Mouse (Mus musculus) kidney, embryonic 14.5 days (tissue): Measurements from ENCODE around the gene Abt1. TPM values are rescaled to one million over a fixed set of nuclear protein-coding genes. Genes with fewer than 3 reads are reported as not detected.

Source experiments
- ATAC-seq: fragments of 200-750 bp; cut with Nextera tagmentation; 2 replicates; pipeline ENCODE4 v1.8.0; 2017; ENCODE audit warnings: moderate number of reproducible peaks, mild to moderate bottlenecking, moderate TSS enrichment, moderate library complexity; ENCODE audit not compliant: low FRiP score, low TSS enrichment
- H3K27ac ChIP-seq: fragments of 300-500 bp; sonication (generic); 2 replicates; pipeline ENCODE4 v1.5.1; 2014; ENCODE audit warnings: low read depth, mild to moderate bottlenecking, low read length, moderate library complexity, mixed read lengths
- H3K27me3 ChIP-seq: fragments of 300-500 bp; sonication (generic); 2 replicates; pipeline ENCODE4 v1.6.1; 2014; ENCODE audit warnings: mild to moderate bottlenecking, low read length; ENCODE audit not compliant: control insufficient read depth, insufficient read depth
- H3K36me3 ChIP-seq: fragments of 300-500 bp; sonication (generic); 2 replicates; pipeline ENCODE4 v1.6.1; 2014; ENCODE audit warnings: low read length, mixed read lengths; ENCODE audit not compliant: control insufficient read depth, insufficient read depth
- H3K4me1 ChIP-seq: fragments of 300-500 bp; sonication (generic); 2 replicates; pipeline ENCODE4 v1.6.1; 2014; ENCODE audit warnings: low read length, mixed read lengths; ENCODE audit not compliant: control insufficient read depth, insufficient read depth
- H3K4me2 ChIP-seq: fragments of 300-500 bp; sonication (generic); replicated peaks from 2 replicates; pipeline ENCODE4 v1.6.1; 2014; ENCODE audit warnings: low read depth, mild to moderate bottlenecking, low read length
- H3K4me3 ChIP-seq: fragments of 300-500 bp; sonication (generic); 2 replicates; pipeline ENCODE4 v1.5.1; 2014; ENCODE audit warnings: mild to moderate bottlenecking, low read length
- H3K9ac ChIP-seq: fragments of 300-500 bp; sonication (generic); 2 replicates; pipeline ENCODE4 v1.6.1; 2014; ENCODE audit warnings: low read depth, mild to moderate bottlenecking, low read length, moderate library complexity
- H3K9me3 ChIP-seq: fragments of 300-500 bp; sonication (generic); 2 replicates; pipeline ENCODE4 v1.6.1; 2016; ENCODE audit warnings: low read length; ENCODE audit not compliant: control insufficient read depth
- WGBS: fragments of 180-500 bp; shearing (Covaris S2); extraction: QIAGEN DNeasy Blood & Tissue Kit; methylation state at CpG from one replicate; pipeline ENCODE4 v1.1.7; 2014; 5-methylcytosine and 5-hydroxymethylcytosine counted together
- polyA plus RNA-seq: library from polyadenylated mRNA; unstranded; fragments of >200 nt; fragmentation: Nextera tagmentation; extraction: Ambion mirVana; gene quantifications from 2 replicates; pipeline ENCODE4 v1.2.1, GENCODE M21; 2014

Abt1 gene
- polyA plus RNA-seq, result 12.5 and 13.5 TPM in 2 replicates

DNA sequence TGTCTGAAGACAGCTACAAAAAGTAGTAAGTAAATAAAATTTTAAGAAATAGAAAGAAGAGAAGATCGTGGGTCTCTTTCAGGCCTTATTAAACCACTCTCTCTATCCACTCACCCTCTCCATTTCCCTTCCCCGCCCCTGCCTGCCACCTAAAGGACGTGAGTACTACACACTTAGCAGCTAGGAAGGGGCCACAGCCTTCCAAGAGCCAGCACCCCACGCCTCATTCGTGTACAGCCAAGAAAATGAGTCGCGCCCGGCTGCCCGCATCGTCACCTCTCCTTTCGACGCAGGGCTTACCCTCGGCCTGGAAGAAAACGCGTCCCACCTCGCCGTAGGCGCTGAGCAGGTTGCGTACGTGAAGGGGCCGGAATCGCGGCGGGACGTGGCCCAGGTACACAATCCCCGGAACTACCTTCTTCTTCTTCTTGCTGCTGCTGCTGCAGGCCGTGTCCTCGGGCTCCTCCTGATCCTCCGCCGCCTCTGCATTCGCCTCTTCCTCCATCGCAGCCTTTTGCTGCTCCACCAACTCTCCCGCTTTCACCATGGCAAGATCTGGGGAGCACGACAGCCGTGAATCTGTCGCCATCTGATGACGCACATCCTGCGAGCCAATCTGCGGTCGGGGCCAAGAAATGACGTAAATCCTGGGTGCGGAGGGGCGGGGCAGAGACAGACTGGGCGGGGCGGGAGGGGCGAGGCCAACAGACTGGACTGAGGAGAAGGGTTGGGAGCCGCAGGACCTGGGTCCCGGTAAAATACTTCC is at the start of gene Abt1:
Abt1 (minus strand) TSS at position 581 of the 766 bp plus-strand sequence.
- Histone ChIP-seq H3K36me3 (peaks cover 35% of the 10 kb centered on the region), H3K4me1 (no peaks in the 10 kb centered on the region), H3K4me2 (peak within 1 kb of the TSS; percentile 75), H3K27ac (peak within 1 kb of the TSS; percentile 73; the same call in 1 of the 2 replicates), H3K27me3 (no peaks in the 10 kb centered on the region), H3K4me3 (peak within 1 kb of the TSS; percentile 83), H3K9ac (peak within 1 kb of the TSS; percentile 88), H3K9me3 (no peaks in the 10 kb centered on the region)
- peak; percentile 90 for ATAC-seq
- WGBS, result 1% methylated on average over 48 of the region's 48 CpGs

DNA sequence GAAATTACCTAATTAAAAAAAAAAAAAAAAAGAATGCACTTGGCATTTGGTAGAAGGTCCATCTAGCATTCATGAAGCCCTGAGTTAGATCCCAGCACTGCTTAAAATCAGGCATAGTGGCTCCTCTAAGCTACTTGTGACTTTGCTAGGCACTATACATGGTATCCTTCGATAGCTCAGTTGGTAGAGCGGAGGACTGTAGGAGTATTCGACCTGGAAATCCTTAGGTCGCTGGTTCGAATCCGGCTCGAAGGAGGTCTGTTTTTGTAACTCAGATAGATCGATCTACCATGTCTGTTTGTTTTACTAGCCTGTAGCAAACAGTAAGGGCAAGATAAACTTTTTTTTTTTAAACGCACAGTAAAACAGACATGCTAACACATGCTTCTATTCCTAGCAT is 43.2 kb upstream of the Abt1 start:
- Histone ChIP-seq H3K9ac (no peak overlapping the region), H3K27ac (no peak overlapping the region), H3K36me3 (no peaks in the 10 kb centered on the region), H3K9me3 (no peaks in the 10 kb centered on the region), H3K4me1 (peaks cover 5% of the 10 kb centered on the region; the same call in 1 of the 2 replicates), H3K4me3 (no peak overlapping the region), H3K4me2 (no peak overlapping the region; the same call in 1 of the 2 replicates), H3K27me3 (no peaks in the 10 kb centered on the region)
- WGBS, result 2% methylated on average over 9 of the region's 9 CpGs
- peak; percentile 65 for ATAC-seq

DNA sequence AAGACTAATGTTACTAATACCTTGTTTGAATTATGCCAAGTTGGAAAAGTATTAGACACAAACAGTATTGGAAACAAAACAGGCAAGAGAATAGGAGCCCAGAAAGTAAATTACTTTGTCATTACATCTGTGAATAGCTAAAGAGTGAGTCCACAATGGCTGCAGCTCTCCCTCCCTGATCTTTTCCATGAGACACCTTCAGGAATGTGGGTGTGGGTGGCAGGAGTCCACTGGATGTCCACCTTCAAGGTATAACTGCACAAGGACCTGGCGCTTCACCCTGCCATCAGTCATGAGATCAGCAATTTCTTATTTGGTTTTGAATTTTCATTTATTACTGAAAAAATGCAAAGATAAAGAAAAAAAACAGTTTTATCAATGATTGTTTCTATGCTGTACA is 42.6 kb upstream of the Abt1 start:
- WGBS, result 52% methylated on average over 1 of the region's 1 CpGs
- peak overlapping the region; percentile 59; the same call in 1 of the 2 replicates for H3K4me3 ChIP-seq
- no peaks in the 10 kb centered on the region for H3K27me3 ChIP-seq
- ATAC-seq, result no peak
- no peaks in the 10 kb centered on the region for H3K9me3 ChIP-seq
- peaks cover 5% of the 10 kb centered on the region; the same call in 1 of the 2 replicates for H3K4me1 ChIP-seq
- no peaks in the 10 kb centered on the region for H3K36me3 ChIP-seq
- no peak overlapping the region for H3K27ac ChIP-seq
- H3K4me2 ChIP-seq, result peak overlapping the region; percentile 88
- H3K9ac ChIP-seq, result no peak overlapping the region; the same call in 1 of the 2 replicates

DNA sequence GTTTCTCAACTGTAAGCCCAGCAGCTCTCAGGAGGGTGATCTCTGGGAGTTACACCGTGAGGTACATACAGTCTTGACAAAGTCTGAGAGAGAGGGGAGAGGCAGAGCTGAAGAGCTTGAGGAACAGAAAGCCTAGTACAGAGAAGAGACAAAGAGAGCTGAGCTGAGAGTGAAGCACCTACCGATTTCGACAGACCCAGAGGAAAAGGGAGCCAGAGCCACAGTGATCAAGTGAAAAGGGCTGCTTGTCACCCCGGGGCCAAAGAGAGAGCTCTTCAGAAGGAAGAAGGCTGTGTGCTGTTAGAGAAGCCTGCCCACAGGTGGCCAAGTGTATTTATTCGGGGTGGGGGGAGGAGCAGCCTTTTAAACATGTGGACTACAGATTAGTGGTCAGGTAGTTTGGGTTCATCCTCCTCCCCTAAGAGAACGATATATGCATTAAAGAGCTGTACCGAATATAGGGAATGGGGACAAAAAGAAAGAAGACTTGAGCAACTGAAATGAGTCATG is 42.0 kb upstream of the Abt1 start, which contains the start of gene Btn1a1:
Btn1a1 (minus strand) TSS at position 302 of the 510 bp plus-strand sequence.
- Histone ChIP-seq H3K27me3 (no peaks in the 10 kb centered on the region), H3K36me3 (no peaks in the 10 kb centered on the region), H3K4me2 (peak within 1 kb of the TSS; percentile 88), H3K27ac (no peak within 1 kb of the TSS), H3K4me3 (peak within 1 kb of the TSS; percentile 59), H3K9ac (peak within 1 kb of the TSS; percentile 47; the same call in 1 of the 2 replicates), H3K4me1 (peaks cover 5% of the 10 kb centered on the region; the same call in 1 of the 2 replicates), H3K9me3 (no peaks in the 10 kb centered on the region)
- no peak for ATAC-seq
- WGBS, result under 1% methylated on average over 7 of the region's 7 CpGs

GRCm38 (mm10) chr13:23464841-23465366 is 41.2 kb upstream of the Abt1 start:
- H3K9ac ChIP-seq, result peak overlapping the region; percentile 47; the same call in 1 of the 2 replicates
- no peak for ATAC-seq

DNA sequence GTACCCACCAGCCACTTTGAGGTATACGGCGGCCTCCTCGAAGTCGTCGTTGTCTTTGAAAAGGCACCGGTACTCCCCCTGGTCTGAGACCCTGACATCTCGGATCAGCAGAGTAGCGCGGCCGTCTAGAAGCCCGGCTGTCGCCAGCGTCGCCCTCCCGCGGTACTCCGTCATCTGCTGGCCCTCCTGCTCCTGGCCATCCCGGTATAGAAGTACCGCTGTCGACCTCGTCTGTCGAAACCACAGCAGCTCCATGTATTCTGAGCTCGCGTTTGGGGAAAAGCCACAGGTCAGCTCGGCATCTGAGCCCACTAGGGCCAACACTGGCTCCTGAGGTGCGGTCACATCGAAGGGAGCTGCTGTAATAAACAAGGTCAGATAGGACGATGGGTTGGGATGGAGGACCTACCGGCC is 40.6 kb upstream of the Abt1 start:
- no peaks in the 10 kb centered on the region for H3K9me3 ChIP-seq
- no peak overlapping the region for H3K27ac ChIP-seq
- WGBS, result under 1% methylated on average over 29 of the region's 29 CpGs
- H3K4me2 ChIP-seq, result peak overlapping the region; percentile 88
- H3K4me1 ChIP-seq, result peaks cover 5% of the 10 kb centered on the region; the same call in 1 of the 2 replicates
- H3K4me3 ChIP-seq, result peak overlapping the region; percentile 59
- no peaks in the 10 kb centered on the region for H3K36me3 ChIP-seq
- peak; percentile 54 for ATAC-seq
- peak overlapping the region; percentile 50 for H3K9ac ChIP-seq
- H3K27me3 ChIP-seq, result no peaks in the 10 kb centered on the region

More at GRCm38 (mm10) chr13:23464841-23465366, 41.2 kb upstream of the Abt1 start:
- Histone ChIP-seq H3K27ac (no peak overlapping the region), H3K9me3 (no peaks in the 10 kb centered on the region), H3K4me3 (peak overlapping the region; percentile 59), H3K36me3 (no peaks in the 10 kb centered on the region), H3K4me1 (peaks cover 5% of the 10 kb centered on the region; the same call in 1 of the 2 replicates), H3K27me3 (no peaks in the 10 kb centered on the region), H3K4me2 (peak overlapping the region; percentile 88)
- 2% methylated on average over 11 of the region's 11 CpGs for WGBS

- H3K27me3 ChIP-seq, result no peaks in the 10 kb centered on the region
- ATAC-seq, result peak; percentile 55; the same call in 1 of the 2 replicates
- no peaks in the 10 kb centered on the region for H3K36me3 ChIP-seq
- H3K4me3 ChIP-seq, result peak overlapping the region; percentile 59
- H3K27ac ChIP-seq, result no peak overlapping the region
- H3K4me1 ChIP-seq, result peaks cover 5% of the 10 kb centered on the region; the same call in 1 of the 2 replicates
- under 1% methylated on average over 21 of the region's 21 CpGs for WGBS
- H3K9me3 ChIP-seq, result no peaks in the 10 kb centered on the region
- H3K9ac ChIP-seq, result peak overlapping the region; percentile 50
- peak overlapping the region; percentile 88 for H3K4me2 ChIP-seq
Measured at GRCm38 (mm10) chr13:23463381-23464223, 39.9 kb upstream of the Abt1 start.

GRCm38 (mm10) chr13:23462669-23463068 is 39.0 kb upstream of the Abt1 start:
- H3K36me3 ChIP-seq, result no peaks in the 10 kb centered on the region
- H3K9me3 ChIP-seq, result no peaks in the 10 kb centered on the region
- H3K27me3 ChIP-seq, result no peaks in the 10 kb centered on the region
- H3K4me1 ChIP-seq, result peaks cover 5% of the 10 kb centered on the region; the same call in 1 of the 2 replicates
- no peak overlapping the region for H3K4me2 ChIP-seq
- H3K9ac ChIP-seq, result no peak overlapping the region
- H3K4me3 ChIP-seq, result no peak overlapping the region
- no peak overlapping the region for H3K27ac ChIP-seq
- ATAC-seq, result no peak
